Mouse (Mus musculus) olfactory bulb, adult 2 months (tissue): ENCODE results near the gene Mib2.

ENCODE experiments used
- CTCF ChIP-seq: fragments of 200-500 bp; IDR thresholded peaks from 2 replicates; pipeline ENCODE4 v1.5.1; 2012; ENCODE audit warnings: low read depth, mild to moderate bottlenecking, low read length, moderate library complexity; ENCODE audit not compliant: insufficient read depth
- POLR2A ChIP-seq: fragments of 200-500 bp; IDR thresholded peaks from 2 replicates; pipeline ENCODE4 v1.6.1; 2012; ENCODE audit warnings: mild to moderate bottlenecking, low read depth, low read length, moderate library complexity; ENCODE audit not compliant: insufficient read depth

DNA sequence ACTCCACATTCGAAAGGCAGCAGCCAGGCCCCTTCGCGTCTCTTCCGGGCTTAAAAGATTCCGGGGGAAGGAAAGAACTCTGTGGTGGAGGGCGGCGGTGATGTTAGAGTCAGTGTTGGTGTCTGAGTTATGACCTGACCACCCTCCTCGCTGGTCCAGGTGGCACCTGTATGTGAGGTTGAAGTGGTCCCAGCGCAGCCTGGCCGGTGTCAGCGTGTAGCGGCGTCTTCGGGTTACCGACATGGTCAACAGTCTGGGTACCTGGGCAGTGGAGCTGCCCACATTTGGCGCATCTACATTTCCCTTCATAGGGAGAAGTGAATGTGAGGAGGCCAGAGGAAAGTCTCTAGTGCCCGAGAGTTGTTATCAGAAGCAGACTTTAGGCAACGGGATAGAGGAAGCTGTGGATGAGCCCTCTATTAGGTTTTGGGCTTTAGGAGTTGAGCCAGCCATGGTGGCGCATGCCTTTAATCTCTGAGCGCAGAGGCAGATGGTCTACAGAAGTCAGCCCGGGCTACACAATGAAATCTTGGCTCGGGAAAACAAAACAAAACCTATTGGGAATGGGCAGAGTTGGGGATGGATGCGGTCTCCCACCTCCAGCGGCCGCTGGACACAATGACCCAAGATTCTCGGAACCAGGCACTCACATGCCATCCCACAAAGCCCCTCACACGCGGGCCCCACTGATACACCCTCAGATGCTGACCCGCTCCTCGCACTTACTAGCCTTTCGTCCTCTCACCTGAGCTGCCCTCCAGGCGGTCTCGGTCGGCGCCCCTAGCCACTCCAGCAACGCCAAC, 16.5 kb downstream of the Mib2 start:
- no peak; the same call in 1 of the 2 replicates for TF ChIP-seq CTCF
- TF ChIP-seq POLR2A = no peak
